Mouse (Mus musculus) hindbrain, embryonic 11.5 days (tissue): ENCODE measurements around the gene Mapk1ip1l. TPM values are rescaled to one million over a fixed set of nuclear protein-coding genes. Genes with fewer than 3 reads are reported as not detected.

Experiments used
- ATAC-seq: fragments of 200-750 bp; cut with Nextera tagmentation; 2 replicates; pipeline ENCODE4 v1.8.0; 2017; ENCODE audit warnings: mild to moderate bottlenecking, moderate TSS enrichment, moderate library complexity; ENCODE audit not compliant: low FRiP score
- DNase-seq: peaks from one replicate; pipeline ENCODE4 v3.0.0-alpha.2; 2015; ENCODE audit warnings: low spot score
- H3K27ac ChIP-seq: fragments of 300-500 bp; sonication (generic); 2 replicates; pipeline ENCODE4 v1.5.1; 2014; ENCODE audit warnings: mild to moderate bottlenecking, low read depth, low read length
- H3K27me3 ChIP-seq: fragments of 300-500 bp; sonication (generic); 2 replicates; pipeline ENCODE4 v1.6.1; 2014; ENCODE audit warnings: mild to moderate bottlenecking, low read length, moderate library complexity, mixed read lengths; ENCODE audit not compliant: control insufficient read depth, insufficient read depth
- H3K36me3 ChIP-seq: fragments of 300-500 bp; sonication (generic); 2 replicates; pipeline ENCODE4 v1.6.1; 2014; ENCODE audit warnings: mild to moderate bottlenecking, low read length, moderate library complexity, mixed read lengths; ENCODE audit not compliant: control insufficient read depth, insufficient read depth
- H3K4me1 ChIP-seq: fragments of 300-500 bp; sonication (generic); replicated peaks from 2 replicates; pipeline ENCODE4 v1.6.1; 2014; ENCODE audit warnings: low read length, mixed read lengths; ENCODE audit not compliant: control insufficient read depth, insufficient read depth
- H3K4me2 ChIP-seq: fragments of 300-500 bp; sonication (generic); replicated peaks from 2 replicates; pipeline ENCODE4 v1.6.1; 2014; ENCODE audit warnings: mild to moderate bottlenecking, low read depth, low read length
- H3K4me3 ChIP-seq: fragments of 300-500 bp; sonication (generic); 2 replicates; pipeline ENCODE4 v1.5.1; 2014; ENCODE audit warnings: low read depth, low read length
- H3K9ac ChIP-seq: fragments of 300-500 bp; sonication (generic); 2 replicates; pipeline ENCODE4 v1.6.1; 2014; ENCODE audit warnings: low read depth, low read length
- H3K9me3 ChIP-seq: fragments of 300-500 bp; sonication (generic); 2 replicates; pipeline ENCODE4 v1.6.1; 2016; ENCODE audit warnings: low read length; ENCODE audit not compliant: control insufficient read depth
- WGBS: fragments of 180-500 bp; shearing (Covaris S2); extraction: QIAGEN DNeasy Blood & Tissue Kit; methylation state at CpG from one replicate; pipeline ENCODE4 v1.1.7; 2014; 5-methylcytosine and 5-hydroxymethylcytosine counted together
- polyA plus RNA-seq: library from polyadenylated mRNA; unstranded; fragments of >200 nt; fragmentation: Nextera tagmentation; extraction: Ambion mirVana; gene quantifications from 2 replicates; pipeline ENCODE4 v1.2.1, GENCODE M21; 2014

The Mapk1ip1l gene
- polyA plus RNA-seq, 1 experiment from 2014 or later: 86.4 TPM

GRCm38 (mm10) chr14:47296232-47296631, 1.8 kb upstream of the Mapk1ip1l start:
- ATAC-seq: no peak
- DNase-seq: no peak
- Histone ChIP-seq H3K27me3 (no peaks in the 10 kb centered on the region), H3K9me3 (no peaks in the 10 kb centered on the region), H3K27ac (no peak overlapping the region), H3K4me1 (peaks cover 6% of the 10 kb centered on the region), H3K9ac (no peak overlapping the region), H3K4me2 (no peak overlapping the region), H3K4me3 (no peak overlapping the region), H3K36me3 (no peaks in the 10 kb centered on the region)
- 79% methylated on average over 2 of the region's 2 CpGs for WGBS

- 0% methylated on average over 26 of the region's 38 CpGs for WGBS
- H3K4me3 ChIP-seq: peak overlapping the region; percentile 96
- H3K9me3 ChIP-seq: no peaks in the 10 kb centered on the region
- H3K27me3 ChIP-seq: no peaks in the 10 kb centered on the region
- H3K4me1 ChIP-seq: peaks cover 6% of the 10 kb centered on the region
- DNase-seq: peak; percentile 82
- H3K36me3 ChIP-seq: no peaks in the 10 kb centered on the region
- ATAC-seq: peak; percentile 89
- peak overlapping the region; percentile 98 for H3K27ac ChIP-seq
- peak overlapping the region; percentile 71 for H3K4me2 ChIP-seq
- H3K9ac ChIP-seq: peak overlapping the region; percentile 98
These were observed 334 bp downstream of the Mapk1ip1l start for GRCm38 (mm10) chr14:47298408-47298792.

- ATAC-seq (peak; percentile 55), DNase-seq (peak; percentile 71)
- under 1% methylated on average over 15 of the region's 15 CpGs for WGBS
- no peaks in the 10 kb centered on the region for H3K9me3 ChIP-seq
- peak overlapping the region; percentile 98 for H3K27ac ChIP-seq
- peaks cover 6% of the 10 kb centered on the region for H3K4me1 ChIP-seq
- H3K4me3 ChIP-seq: peak overlapping the region; percentile 96
- H3K4me2 ChIP-seq: peak overlapping the region; percentile 71
- no peaks in the 10 kb centered on the region for H3K36me3 ChIP-seq
- H3K27me3 ChIP-seq: no peaks in the 10 kb centered on the region
- H3K9ac ChIP-seq: peak overlapping the region; percentile 98
These were observed 774 bp downstream of the Mapk1ip1l start for GRCm38 (mm10) chr14:47298819-47299261.

GRCm38 (mm10) chr14:47302885-47303680, 5.0 kb downstream of the Mapk1ip1l start:
- ATAC-seq (no peak), DNase-seq (no peak)
- Histone ChIP-seq H3K4me3 (no peak overlapping the region), H3K27ac (no peak overlapping the region), H3K9ac (no peak overlapping the region), H3K27me3 (no peaks in the 10 kb centered on the region), H3K4me1 (peaks cover 6% of the 10 kb centered on the region), H3K4me2 (no peak overlapping the region), H3K36me3 (no peaks in the 10 kb centered on the region), H3K9me3 (no peaks in the 10 kb centered on the region)
- 92% methylated on average over 14 of the region's 14 CpGs for WGBS

- H3K36me3 ChIP-seq: no peaks in the 10 kb centered on the region
- DNase-seq (no peak), ATAC-seq (no peak)
- no peaks in the 10 kb centered on the region for H3K27me3 ChIP-seq
- H3K27ac ChIP-seq: no peak overlapping the region
- H3K4me2 ChIP-seq: no peak overlapping the region
- 92% methylated on average over 6 of the region's 6 CpGs for WGBS
- peaks cover 3% of the 10 kb centered on the region for H3K4me1 ChIP-seq
- no peaks in the 10 kb centered on the region for H3K9me3 ChIP-seq
- H3K9ac ChIP-seq: no peak overlapping the region
- no peak overlapping the region for H3K4me3 ChIP-seq
These were observed 6.8 kb downstream of the Mapk1ip1l start for GRCm38 (mm10) chr14:47304814-47305405.

GRCm38 (mm10) chr14:47305933-47306332, 7.9 kb downstream of the Mapk1ip1l start:
- H3K36me3 ChIP-seq: peaks cover 6% of the 10 kb centered on the region; the same call in 1 of the 2 replicates
- no peak overlapping the region for H3K4me3 ChIP-seq
- H3K9ac ChIP-seq: no peak overlapping the region
- no peak overlapping the region for H3K4me2 ChIP-seq
- no peak overlapping the region for H3K27ac ChIP-seq
- no peaks in the 10 kb centered on the region for H3K9me3 ChIP-seq
- no peak for DNase-seq
- no peak for ATAC-seq
- H3K27me3 ChIP-seq: no peaks in the 10 kb centered on the region
- no peaks in the 10 kb centered on the region for H3K4me1 ChIP-seq
- WGBS: 88% methylated on average over 4 of the region's 4 CpGs

GRCm38 (mm10) chr14:47307669-47308068, 9.6 kb downstream of the Mapk1ip1l start:
- ATAC-seq: no peak
- Histone ChIP-seq H3K9me3 (no peaks in the 10 kb centered on the region), H3K4me2 (no peak overlapping the region), H3K27ac (no peak overlapping the region), H3K9ac (no peak overlapping the region), H3K4me1 (no peaks in the 10 kb centered on the region), H3K36me3 (peaks cover 10% of the 10 kb centered on the region), H3K27me3 (no peaks in the 10 kb centered on the region), H3K4me3 (no peak overlapping the region)
- no peak for DNase-seq
- 89% methylated on average over 3 of the region's 3 CpGs for WGBS

GRCm38 (mm10) chr14:47309061-47309460, 11.0 kb downstream of the Mapk1ip1l start:
- Histone ChIP-seq H3K9me3 (no peaks in the 10 kb centered on the region), H3K27ac (no peak overlapping the region), H3K4me1 (no peaks in the 10 kb centered on the region), H3K4me2 (no peak overlapping the region), H3K27me3 (no peaks in the 10 kb centered on the region), H3K36me3 (peaks cover 10% of the 10 kb centered on the region), H3K9ac (no peak overlapping the region), H3K4me3 (no peak overlapping the region)
- ATAC-seq (no peak), DNase-seq (no peak)
- WGBS: 95% methylated on average over 1 of the region's 1 CpGs
